Mouse (Mus musculus) liver, postnatal 0 days (tissue): ENCODE measurements at regions not wholly inside any gene's neighbourhood (a gene's known extent, or its start where the extent isn't known, plus 50 kb on each side); places are given as distances from the start of the nearest gene placed in this dataset.

ENCODE experiments used
- CTCF ChIP-seq: sonication (generic); IDR thresholded peaks from 2 replicates; pipeline ENCODE4 v1.5.1; 2016; ENCODE audit warnings: antibody characterized with exemption, low read depth
- EP300 ChIP-seq: IDR thresholded peaks from 2 replicates; pipeline ENCODE4 v1.6.1; 2016; ENCODE audit warnings: antibody characterized with exemption, low read depth, mild to moderate bottlenecking

DNA sequence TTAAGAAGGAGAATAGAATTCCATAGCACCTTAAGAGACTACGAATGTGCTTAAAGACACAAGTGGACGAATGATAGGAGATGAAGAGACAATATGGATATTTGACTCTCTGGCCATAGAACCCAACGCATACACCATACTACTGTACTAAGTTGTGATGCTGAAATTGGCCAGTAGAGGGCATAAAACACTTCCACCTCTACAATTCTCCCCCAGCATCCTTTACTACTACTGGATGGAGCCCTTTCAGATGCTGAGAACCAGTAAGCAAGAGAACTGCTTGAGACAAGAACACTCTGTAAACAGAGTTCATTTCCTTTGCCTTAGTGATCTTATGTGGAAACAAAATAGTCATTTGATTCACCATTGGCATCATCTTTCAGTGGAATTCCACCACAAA is 96.9 kb upstream of the Col1a2 start:
- TF ChIP-seq CTCF (peak; percentile 59), EP300 (no peak)
